Mouse (Mus musculus): ENCODE data around the gene Ifnb1.

DNA sequence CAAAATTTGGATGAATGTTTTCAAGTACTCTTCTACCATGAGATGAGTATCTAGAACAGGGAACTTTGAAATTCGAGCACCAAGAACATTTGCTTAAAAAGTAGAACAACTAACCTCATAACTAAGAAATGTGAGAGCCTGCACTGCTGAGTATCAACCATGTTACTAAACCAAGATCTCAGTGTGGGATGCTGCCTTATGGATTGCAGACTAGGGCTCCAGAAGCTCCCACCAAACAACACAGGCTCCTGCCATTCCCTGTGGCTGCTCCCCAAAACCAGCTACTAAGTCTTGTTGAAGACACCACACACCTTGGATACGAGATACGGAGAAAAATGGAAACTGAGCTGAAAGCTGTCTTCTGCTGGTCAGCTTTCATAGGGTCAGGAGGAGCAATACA lies 46.5 kb downstream of the Ifnb1 start:
- TF ChIP-seq FLI1 (IDR thresholded peaks at IDR 0.05; ENCODE audit: low read length) (no peak), GATA1 (IDR thresholded peaks at IDR 0.05; ENCODE audit: borderline replicate concordance, low read length) (no peak)
